Mouse (Mus musculus) left cerebral cortex, postnatal 4 days (tissue): ENCODE data around the gene Crygb. TPM values are rescaled to one million over a fixed set of nuclear protein-coding genes. Genes with fewer than 3 reads are reported as not detected.
"Not testable (repeated sequence)": the region's sequence is repeated elsewhere in the genome, so short reads cannot be mapped to it uniquely, and the experiment has no call there.

Experiments
- DNase-seq: peaks from one replicate; pipeline ENCODE4 v3.0.0-alpha.2; 2022
- intact Hi-C: fragments of 180-260 bp; cut with DNase I; formaldehyde crosslinking; loops from one replicate; pipeline ENCODE4 v1.15.1; 2025
- total RNA-seq, 2 experiments: library from RNA; stranded (reverse); gene quantifications; 2 replicates each; pipeline ENCODE4 v1.2.3; 2021

Gene Crygb
- total RNA-seq, 2 experiments from 2014 or later = not detected

DNA sequence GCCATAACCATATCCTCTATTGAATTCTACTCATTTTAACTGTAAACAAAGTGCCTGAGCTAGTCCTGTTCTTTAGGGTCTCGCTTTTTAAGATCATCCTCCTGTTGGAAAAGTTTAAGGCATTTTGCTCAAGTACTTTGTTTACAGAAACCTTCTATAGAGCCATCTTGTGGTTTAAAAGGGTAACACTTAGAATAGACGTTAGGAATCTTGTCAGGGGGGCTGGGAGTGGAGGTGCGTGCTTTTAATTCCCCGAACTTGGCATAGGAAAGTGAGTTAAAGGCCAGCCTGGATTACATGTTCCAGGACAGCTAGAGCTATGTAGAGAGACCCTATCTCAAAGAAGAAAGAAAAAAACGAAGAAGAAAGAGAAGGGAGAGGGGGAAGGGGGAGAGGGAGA is 6.5 kb downstream of the Crygb start:
- intact Hi-C loops = no loop called here
- no peak for DNase-seq

DNA sequence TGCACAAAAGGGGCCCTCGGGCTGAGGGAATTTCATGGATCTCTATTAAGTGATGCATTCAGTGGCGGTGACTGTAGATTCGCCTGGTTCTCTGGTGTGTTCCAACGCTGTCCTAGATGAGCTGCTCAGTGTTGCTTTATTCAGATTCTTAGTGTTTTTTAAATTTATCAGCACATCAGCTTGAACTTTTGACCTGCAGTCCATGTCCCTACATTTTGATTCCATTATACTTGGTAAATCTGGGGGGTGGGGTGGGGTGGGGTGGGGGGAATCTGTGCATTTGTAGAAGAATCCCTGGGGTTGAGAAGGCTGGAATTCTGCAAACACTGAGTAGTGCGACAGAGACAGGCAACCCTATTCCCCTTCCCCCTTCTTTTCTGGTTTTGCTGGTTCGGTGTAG is 8.5 kb downstream of the Crygb start, which contains the start of gene Crygc:
Gene Crygc, minus strand, starts transcription at position 101 of the 400 bp plus-strand sequence.
- DNase-seq = no peak
- intact Hi-C loops = no loop called here

DNA sequence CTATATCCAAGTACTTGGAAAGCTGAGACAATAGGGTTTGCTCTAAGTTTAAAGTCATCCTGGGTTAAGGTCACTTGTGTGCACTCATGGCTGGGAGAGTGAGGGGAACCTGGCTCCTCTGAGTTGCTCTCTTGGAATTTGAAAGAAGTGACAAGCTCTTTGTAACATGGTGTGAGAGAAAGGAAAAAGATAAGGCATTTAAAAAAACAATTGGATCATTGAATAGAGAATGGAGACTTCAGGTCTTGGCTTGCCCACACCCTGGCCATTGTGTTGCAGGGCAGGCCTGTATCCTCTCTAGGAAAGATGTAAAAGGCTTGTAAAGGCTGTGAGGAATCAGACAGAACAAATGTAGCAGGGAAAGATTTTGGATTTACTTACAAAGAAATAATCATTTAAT is 14.2 kb downstream of the Crygb start:
- no peak for DNase-seq
- intact Hi-C loops = no loop called here

DNA sequence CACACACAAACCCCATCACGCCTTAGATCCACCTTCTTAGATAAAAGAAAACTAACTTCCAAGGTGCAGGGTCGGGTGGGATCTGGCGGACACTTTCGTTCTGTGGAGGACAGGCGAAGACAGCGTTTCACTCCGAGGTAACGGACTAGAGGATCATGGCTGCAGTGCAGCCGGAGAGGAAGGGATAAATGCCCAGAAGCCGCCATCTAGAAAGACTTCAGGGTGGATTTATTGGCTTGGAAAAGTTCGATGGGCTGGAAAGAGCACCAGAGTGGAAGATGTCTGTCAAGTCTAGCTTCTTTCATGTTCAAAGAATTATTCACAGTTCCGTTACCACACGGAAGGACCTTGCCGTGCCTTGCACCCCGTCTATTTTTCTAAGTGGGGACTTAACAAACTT is 17.9 kb downstream of the Crygb start:
- intact Hi-C loops = no loop called here
- DNase-seq = no peak

DNA sequence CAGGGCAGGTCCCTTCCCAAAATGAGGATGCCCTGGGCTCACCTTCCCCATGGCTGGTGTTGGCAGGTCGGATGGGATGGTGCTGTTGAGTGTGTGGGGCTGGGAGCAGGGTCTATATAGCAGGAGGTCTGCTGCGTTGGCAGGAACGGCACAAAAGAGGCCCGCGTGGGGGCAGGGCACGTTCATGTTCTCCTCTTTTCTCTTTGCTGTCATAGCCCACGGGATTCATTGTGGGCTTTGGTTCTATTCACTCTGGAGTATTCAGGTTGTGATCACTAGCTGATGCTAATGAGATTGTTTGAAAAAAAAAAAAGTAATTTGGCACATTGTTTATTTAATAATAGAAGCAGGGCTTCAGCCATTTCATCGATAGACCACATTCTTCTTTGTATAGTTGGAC is 18.7 kb downstream of the Crygb start, which contains the start of gene Crygd:
Gene Crygd, minus strand, starts transcription at position 101 of the 400 bp plus-strand sequence.
- intact Hi-C loops = no loop called here

DNA sequence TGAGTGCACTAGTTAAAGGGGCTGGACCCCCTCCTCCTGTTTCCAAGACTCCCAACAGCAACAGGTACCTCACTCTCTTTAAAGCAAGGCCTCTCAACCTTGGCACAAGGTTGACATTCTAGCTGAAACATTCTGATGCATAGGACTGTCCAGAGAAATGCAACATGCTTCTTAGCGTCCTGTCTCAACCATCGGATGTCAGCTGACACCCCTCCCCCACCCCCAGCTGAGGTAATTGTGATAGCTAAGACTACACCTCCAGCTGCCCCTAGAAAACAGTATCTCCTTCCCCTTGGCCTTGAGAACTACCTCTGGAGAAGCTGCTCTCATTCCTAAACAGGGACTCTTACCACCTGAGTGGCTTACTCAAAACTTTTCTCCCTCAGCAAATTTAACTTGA is 29.9 kb downstream of the Crygb start:
- no peak for DNase-seq

More for the DNA sequence above, 18.7 kb downstream of the Crygb start, which contains the start of gene Crygd:
- no peak for DNase-seq

DNA sequence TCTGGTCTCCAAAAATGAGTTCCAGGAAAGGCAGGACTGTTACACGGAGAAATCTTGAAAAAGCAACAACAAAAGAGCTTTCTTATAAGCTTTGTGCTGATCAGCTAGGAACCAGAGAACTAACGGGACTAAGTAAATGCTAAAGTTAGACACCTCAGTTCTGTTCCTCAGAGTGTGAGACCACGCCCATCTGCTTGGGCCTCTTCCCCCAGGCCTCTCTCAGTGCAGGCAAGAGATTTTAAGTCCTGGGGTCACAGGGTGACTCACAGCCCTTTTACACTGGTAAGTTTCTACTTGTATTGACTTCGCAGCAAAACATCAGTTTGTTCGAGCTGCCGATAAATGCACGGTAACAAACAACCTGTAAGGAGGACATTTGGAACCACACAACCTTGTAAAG is 30.4 kb downstream of the Crygb start:
- intact Hi-C loops = no loop called here
- no peak for DNase-seq

More for the DNA sequence above, 29.9 kb downstream of the Crygb start:
- intact Hi-C loops = no loop called here

DNA sequence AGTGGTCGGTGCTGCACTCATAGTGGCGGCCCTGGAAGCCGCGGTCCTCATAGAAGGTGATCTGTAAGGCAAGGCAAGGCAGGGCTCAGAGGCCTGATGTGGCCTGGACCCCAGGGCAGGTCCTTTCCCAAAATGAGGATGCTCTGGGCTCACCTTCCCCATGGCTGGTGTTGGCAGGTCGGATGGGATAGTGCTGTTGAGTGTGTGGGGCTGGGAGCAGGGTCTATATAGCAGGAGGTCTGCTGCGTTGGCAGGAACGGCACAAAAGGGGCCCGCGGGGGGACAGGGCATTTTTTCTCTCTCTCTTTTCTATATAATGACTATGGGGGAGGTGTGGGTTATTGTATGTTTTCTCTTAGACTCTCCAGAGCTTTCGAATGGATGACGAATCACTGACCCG is 31.1 kb downstream of the Crygb start, which contains the start of gene Cryge:
Gene Cryge, minus strand, starts transcription at position 198 of the 400 bp plus-strand sequence.
- DNase-seq, intact Hi-C loops: not testable (repeated sequence)

DNA sequence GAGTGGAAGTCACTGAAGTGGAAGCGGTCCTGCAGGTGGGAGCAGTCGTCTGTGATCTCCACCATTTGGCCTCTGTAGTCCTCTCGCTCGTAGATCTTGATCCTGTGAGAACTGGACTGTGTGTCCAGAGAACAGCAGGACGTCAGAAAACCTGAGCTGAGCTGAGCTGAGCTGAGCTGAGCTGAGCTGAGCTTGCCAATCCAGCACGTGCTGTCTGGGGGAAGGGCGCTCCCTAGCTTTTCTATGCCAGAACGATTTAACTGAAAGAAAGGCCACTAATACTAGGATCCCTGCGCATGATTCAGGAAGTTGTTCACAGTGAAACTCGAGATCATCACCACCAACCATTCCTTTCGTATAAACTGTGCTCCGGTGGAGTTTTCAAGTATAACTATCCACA is 33.3 kb downstream of the Crygb start:
- peak; percentile 51 for DNase-seq
- intact Hi-C loops = loop anchor here (5.0 kb wide), 1 partner anchor 129 kb away; no protein-coding TSS in a partner anchor

DNA sequence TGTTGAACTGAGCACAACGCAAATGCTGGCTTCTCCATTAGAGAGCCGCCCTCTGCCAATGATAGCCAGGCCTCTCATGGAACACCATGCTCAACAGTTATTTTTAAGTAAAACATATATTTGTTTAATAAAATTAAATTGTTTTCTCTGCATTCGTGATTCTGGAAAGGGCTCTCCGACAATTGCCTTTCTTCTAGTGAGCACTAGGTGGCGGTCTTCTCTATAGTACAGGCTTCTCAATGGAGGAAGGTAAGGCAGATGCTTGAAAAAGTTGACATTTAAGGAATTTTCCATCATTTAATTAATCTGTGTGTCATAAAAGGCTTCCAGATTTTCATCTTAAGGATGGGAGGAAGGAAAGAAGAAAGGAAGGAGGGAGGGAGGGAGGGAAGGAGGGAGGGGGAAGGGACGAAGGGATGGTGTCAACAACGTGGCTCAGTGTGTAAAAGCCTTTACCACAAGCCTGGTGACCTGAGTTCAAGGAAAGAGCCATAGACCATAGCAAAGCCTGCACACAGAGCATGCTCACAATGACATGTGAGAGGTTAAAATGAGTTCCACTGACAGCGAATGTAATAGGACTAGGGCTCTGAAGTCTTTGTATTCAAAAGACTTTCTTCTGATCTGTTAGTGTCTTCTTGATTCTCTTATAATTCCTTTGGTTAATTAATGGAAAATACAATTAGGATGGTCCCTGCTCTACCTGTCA is 35.5 kb downstream of the Crygb start:
- intact Hi-C loops = loop anchor here (5.0 kb wide), 1 partner anchor 131 kb away; no protein-coding TSS in a partner anchor
- no peak for DNase-seq

DNA sequence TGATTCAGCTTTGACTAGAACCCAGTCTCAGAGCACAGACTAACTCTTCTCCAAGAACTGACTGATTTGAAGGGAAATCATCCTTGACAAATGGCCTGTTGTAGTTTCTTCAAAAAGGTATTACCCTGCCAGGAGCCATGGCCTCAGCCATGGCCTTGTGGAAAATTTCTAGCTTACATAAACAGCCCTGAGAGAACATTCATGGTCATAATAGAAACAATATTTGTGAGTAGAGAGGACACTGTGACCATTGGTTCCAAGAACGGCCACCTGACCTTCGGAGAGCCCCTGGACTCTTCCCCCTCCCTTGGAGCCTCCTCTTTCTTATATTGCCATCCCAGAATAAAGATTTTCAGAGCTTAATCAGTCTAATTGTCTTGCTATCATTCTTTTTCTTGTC is 38.7 kb downstream of the Crygb start:
- no peak for DNase-seq
- intact Hi-C loops = no loop called here

DNA sequence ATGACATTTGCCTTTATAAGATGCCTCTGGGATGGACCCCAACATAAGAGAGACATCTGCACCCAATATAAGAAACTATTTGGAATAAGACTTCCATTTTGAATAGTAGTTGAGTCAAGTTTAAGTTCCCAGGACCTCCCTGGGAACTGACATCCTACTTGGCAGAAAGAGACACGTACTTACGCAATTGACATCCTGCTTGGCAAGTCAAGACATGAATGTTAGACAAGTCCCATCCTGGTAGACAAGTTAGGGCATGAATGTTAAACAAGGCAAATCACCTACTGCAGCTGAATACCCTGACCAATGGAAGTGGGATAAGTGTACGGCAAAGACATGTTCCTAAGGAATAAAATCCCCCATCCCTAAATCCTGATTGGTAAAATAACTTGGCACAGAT is 40.3 kb downstream of the Crygb start:
- intact Hi-C loops = no loop called here
- DNase-seq = no peak

DNA sequence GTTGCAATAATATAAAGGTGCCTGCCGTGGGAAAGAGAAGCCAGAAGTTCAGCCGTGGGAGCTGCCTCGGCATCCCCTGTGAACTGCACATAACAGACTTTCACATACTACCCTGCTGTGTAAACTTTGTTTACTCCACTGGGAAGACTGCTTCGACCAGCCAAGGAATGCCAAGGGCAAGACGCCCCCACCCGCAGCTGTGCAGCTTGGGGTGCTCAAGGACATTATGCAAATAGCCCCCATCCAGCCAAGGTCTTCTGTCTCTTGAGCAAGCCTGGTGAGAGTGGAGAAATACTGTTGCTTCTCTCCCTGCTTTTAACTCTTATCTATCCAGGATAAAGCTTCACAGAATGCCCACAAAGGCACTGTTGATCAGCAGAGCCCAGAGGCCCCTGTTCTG is 41.3 kb downstream of the Crygb start:
- intact Hi-C loops = no loop called here
- no peak for DNase-seq

DNA sequence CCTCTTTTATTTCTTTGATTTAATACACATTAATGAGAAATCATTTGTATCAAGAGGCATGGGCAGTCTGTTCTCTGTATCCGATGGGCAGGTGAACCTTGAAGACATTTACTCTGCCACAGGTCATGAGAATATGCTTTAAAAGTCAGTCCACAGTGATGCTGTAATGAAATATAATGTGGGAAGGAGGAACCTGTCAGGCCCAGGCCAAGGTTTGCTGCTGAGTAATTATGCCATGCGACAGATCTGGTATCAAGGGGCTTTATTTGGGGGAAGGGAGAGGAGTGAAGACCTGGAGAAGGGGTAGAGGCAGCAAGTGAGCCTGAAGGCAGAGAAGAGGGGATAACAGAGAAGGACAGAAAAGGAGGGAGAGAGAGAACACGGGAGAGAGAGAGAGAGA is 42.4 kb downstream of the Crygb start:
- DNase-seq = no peak

DNA sequence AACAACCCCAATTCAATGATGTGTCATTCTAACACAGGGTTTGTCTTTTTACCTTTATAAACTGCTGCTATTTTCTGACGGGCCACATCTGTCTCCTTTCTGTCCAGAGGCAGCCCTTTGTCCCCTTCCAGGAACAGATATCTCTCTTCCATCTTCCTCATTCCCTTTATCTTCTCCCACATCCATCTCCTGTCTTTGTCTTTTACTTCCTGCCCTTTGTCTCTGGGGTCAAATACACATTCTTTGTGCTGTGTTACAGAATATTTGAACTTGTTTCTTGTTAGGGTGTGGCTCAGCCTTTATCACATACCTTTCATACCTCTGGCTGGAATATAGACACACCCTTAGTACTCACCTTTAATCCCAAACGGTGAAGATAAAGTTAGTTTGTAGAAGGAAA is 44.5 kb downstream of the Crygb start:
- intact Hi-C loops = no loop called here
- no peak for DNase-seq

More for the DNA sequence above, 42.4 kb downstream of the Crygb start:
- intact Hi-C loops = no loop called here

DNA sequence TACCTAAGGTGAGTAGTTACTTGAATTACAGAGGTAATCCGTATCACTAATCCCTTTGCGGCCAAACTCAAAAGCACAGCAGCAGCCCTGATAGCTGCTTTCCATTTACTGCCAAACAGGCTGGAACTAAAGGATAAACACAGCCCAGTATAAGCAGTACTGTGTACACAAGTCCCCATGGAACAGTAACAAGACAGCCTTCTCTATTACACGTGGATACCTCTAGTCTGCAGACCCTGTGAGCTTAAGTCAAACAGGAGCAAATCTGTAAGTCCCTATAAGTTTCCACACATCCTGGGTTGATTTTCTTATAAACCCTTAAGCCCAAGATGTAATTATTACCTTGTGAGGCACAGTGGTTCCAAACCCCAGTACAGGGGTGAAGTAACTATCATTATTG is 46.6 kb downstream of the Crygb start:
- intact Hi-C loops = no loop called here
- no peak for DNase-seq

DNA sequence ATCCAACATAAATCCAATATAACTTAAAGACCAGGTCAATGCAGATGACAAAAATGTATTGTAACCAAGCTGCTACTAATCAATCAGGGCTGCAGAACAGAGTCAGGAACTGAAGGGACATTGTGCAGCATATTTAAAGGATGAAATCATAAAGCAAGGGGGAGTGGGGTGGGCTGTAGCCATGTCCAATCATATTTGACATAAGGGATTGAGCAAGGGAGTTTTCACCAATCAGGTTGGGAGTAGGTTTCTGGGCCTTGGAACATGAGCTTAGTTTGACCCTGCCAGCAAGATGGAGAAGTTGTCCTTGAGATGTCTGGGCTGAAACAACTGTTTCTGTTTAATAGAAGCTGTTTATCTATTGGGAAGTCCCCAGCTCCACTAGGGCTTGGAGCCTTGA is 49.4 kb downstream of the Crygb start, which contains the start of gene Akr1cl:
Gene Akr1cl, minus strand, starts transcription at position 119 of the 400 bp plus-strand sequence.
- intact Hi-C loops = no loop called here
- DNase-seq = no peak

Other genes starting within 250 kb of the Crygb start
- gene Plekhm3, start 125.5 kb downstream of the Crygb start, total RNA-seq = 10 to 100 TPM; 22.2 to 25.2 TPM
- not detected for gene Akr1cl, start 49.5 kb downstream of the Crygb start, total RNA-seq
- not detected for gene Cryge, start 31.1 kb downstream of the Crygb start, total RNA-seq
- gene Crygd, start 18.8 kb downstream of the Crygb start, total RNA-seq = not detected
- not detected for gene Crygc, start 8.6 kb downstream of the Crygb start, total RNA-seq
- under 1 TPM in 1 of 2 experiments, not detected in 1; 0.97 TPM for gene Cryga, start 21.1 kb upstream of the Crygb start, total RNA-seq
- gene Gm28845, start 37.3 kb upstream of the Crygb start, total RNA-seq = under 1 TPM in 1 of 2 experiments, not detected in 1; 0.52 TPM
- gene D630023F18Rik, start 40.9 kb upstream of the Crygb start, total RNA-seq = 1 to 10 TPM; 5.6 to 9.1 TPM
- gene Idh1, start 104.2 kb upstream of the Crygb start, total RNA-seq = 100 to 1,000 TPM; 322 to 358 TPM
- 10 to 100 TPM; 42.7 to 45.2 TPM for gene Pikfyve, start 104.4 kb upstream of the Crygb start, total RNA-seq
- gene Pth2r, start 199.8 kb upstream of the Crygb start, total RNA-seq = 1 to 10 TPM; 2.6 to 2.9 TPM